Mouse (Mus musculus): ENCODE measurements around the gene Slc27a4. TPM values are rescaled to one million over a fixed set of nuclear protein-coding genes. Genes with fewer than 3 reads are reported as not detected.

Gene Slc27a4
- polyA plus RNA-seq, 1 experiment, result 26.8 TPM

DNA sequence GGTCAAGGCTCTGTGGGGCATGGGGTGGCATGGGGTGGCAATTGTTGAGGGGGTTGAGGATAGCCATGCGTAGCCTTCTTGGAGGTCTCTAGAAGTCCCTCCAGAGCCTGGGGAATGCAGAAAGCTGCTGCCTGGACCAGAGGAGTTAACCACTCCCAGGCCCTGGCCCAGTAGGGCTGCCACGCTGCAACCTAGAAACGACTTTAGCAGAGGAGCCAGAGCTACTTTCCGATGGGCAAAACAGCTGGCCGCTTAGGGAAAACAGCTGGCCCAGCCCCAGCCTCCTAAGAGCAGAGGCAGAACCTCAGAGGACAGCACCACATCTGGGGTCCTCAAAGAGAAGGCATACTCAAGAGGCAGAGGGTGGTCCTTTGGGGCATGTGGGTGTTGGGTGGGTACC lies 55.5 kb downstream of the Slc27a4 start:
- Histone ChIP-seq H3K79me2 (ENCODE audit: control insufficient read depth, insufficient read depth) (no peaks in the 10 kb centered on the region), H3K36me3 (ENCODE audit: control insufficient read depth, insufficient read depth) (no peaks in the 10 kb centered on the region), H3ac (ENCODE audit: control insufficient read depth, insufficient read length) (no peak overlapping the region), H3K27me3 (ENCODE audit: control insufficient read depth, insufficient read depth, insufficient read length) (no peaks in the 10 kb centered on the region), H3K4me3 (no peak overlapping the region), H3K4me2 (ENCODE audit: low read depth) (no peak overlapping the region)
- TF ChIP-seq SRF (IDR thresholded peaks at IDR 0.05; ENCODE audit: control insufficient read depth, insufficient read length, low read depth), result no peak
- TF ChIP-seq POLR2AphosphoS2 (IDR thresholded peaks at IDR 0.05; ENCODE audit: insufficient read length, low read depth), result no peak
- no peak for TF ChIP-seq USF1 (IDR thresholded peaks at IDR 0.05; ENCODE audit: low read depth)
- TF ChIP-seq MYOG (IDR thresholded peaks at IDR 0.05; ENCODE audit: control insufficient read depth in 1 of 3, insufficient read depth in 1 of 3, insufficient read length in 2 of 3, low read depth in 2 of 3), result no peak
- no peak for TF ChIP-seq POLR2A (IDR thresholded peaks at IDR 0.05; ENCODE audit: insufficient read length, low read depth)
- TF ChIP-seq CEBPB (IDR thresholded peaks at IDR 0.05; ENCODE audit: insufficient read depth, poor library complexity, severe bottlenecking), result no peak
- no peak for TF ChIP-seq MYOD1 (IDR thresholded peaks at IDR 0.05; ENCODE audit: control insufficient read depth in 1 of 3, insufficient read length in 2 of 3, low read depth in 2 of 3)
- no peak for TF ChIP-seq TCF12 (IDR thresholded peaks at IDR 0.05; ENCODE audit: insufficient read depth, poor library complexity, severe bottlenecking)
- no peak for TF ChIP-seq MAX (IDR thresholded peaks at IDR 0.05; ENCODE audit: low read depth)
- no peak for TF ChIP-seq TCF3 (IDR thresholded peaks at IDR 0.05; ENCODE audit: insufficient read length, low read depth)
- TF ChIP-seq E2F4 (IDR thresholded peaks at IDR 0.05; ENCODE audit: insufficient read depth), result no peak

DNA sequence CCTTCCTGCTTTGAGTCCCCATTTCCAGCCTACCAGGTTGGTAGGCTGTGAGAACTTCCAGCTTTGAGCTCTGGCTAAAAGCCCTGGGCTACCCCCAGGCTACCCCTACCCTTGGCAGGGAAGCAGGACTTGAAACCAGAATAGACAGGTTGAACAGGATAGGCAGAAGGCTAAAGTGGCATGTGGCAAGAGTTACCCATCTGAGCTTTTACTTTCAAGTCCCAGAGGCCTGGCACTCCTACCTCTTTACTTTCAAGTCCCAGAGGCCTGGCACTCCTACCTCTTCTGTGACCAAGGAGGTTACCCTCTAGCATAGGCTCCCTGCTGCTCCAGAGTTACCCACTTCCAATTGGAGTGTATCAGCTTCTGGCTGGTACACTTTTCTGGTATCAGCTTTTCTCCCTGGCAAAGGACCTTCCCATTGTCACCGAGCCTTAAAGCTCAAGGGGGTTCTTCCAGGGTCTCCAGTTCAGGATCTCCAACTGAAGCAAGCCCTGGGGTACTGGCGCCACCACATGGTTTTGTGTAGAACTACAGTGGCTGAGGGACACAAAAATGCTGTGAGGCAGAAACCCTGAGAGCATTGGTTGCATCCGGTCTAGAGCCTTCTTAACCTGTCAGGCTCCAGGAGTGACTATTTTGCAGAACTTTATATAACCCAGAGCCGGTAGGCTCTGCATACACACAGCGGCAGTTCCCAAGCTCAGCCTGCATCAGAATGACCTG lies 56.5 kb downstream of the Slc27a4 start:
- no peak overlapping the region for H3K4me3 ChIP-seq
- no peaks in the 10 kb centered on the region for H3K79me2 ChIP-seq (ENCODE audit: control insufficient read depth, insufficient read depth)
- H3ac ChIP-seq (ENCODE audit: control insufficient read depth, insufficient read length), result no peak overlapping the region
- TF ChIP-seq TCF12 (IDR thresholded peaks at IDR 0.05; ENCODE audit: insufficient read depth, poor library complexity, severe bottlenecking) (no peak), CEBPB (IDR thresholded peaks at IDR 0.05; ENCODE audit: insufficient read depth, poor library complexity, severe bottlenecking) (no peak), TCF3 (IDR thresholded peaks at IDR 0.05; ENCODE audit: insufficient read length, low read depth) (no peak), MYOD1 (IDR thresholded peaks at IDR 0.05; ENCODE audit: control insufficient read depth in 1 of 3, insufficient read length in 2 of 3, low read depth in 2 of 3) (no peak), MYOG (IDR thresholded peaks at IDR 0.05; ENCODE audit: control insufficient read depth in 1 of 3, insufficient read depth in 1 of 3, insufficient read length in 2 of 3, low read depth in 2 of 3) (no peak), POLR2A (IDR thresholded peaks at IDR 0.05; ENCODE audit: insufficient read length, low read depth) (no peak), SRF (IDR thresholded peaks at IDR 0.05; ENCODE audit: control insufficient read depth, insufficient read length, low read depth) (no peak), MAX (IDR thresholded peaks at IDR 0.05; ENCODE audit: low read depth) (no peak), POLR2AphosphoS2 (IDR thresholded peaks at IDR 0.05; ENCODE audit: insufficient read length, low read depth) (no peak), E2F4 (IDR thresholded peaks at IDR 0.05; ENCODE audit: insufficient read depth) (no peak), USF1 (IDR thresholded peaks at IDR 0.05; ENCODE audit: low read depth) (no peak), REST (IDR thresholded peaks at IDR 0.05; ENCODE audit: insufficient read depth, insufficient read length) (no peak)
- no peaks in the 10 kb centered on the region for H3K36me3 ChIP-seq (ENCODE audit: control insufficient read depth, insufficient read depth)
- no peaks in the 10 kb centered on the region for H3K27me3 ChIP-seq (ENCODE audit: control insufficient read depth, insufficient read depth, insufficient read length)
- H3K4me2 ChIP-seq (ENCODE audit: low read depth), result no peak overlapping the region

DNA sequence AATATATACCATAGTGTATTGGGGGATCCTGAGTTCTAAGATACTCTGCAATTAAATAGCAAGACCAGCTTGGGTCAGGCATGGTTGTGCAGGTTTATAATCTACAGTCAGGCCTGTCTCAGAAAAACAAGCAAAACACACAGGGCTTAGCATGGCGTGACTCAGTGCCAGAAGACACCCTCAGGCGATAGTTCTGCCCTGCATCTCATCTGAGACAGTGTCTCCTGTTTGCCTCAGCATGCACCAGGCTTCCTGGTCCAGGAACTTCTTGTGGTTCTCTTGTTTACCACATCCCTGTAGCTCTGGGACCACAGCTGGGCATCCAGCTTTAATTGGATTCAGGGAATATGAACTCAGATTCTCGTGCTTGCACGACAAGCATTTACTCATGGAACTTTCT lies 62.7 kb downstream of the Slc27a4 start:
- no peaks in the 10 kb centered on the region for H3K36me3 ChIP-seq (ENCODE audit: control insufficient read depth, insufficient read depth)
- no peaks in the 10 kb centered on the region for H3K79me2 ChIP-seq (ENCODE audit: control insufficient read depth, insufficient read depth)
- H3K27me3 ChIP-seq (ENCODE audit: control insufficient read depth, insufficient read depth, insufficient read length), result no peaks in the 10 kb centered on the region
- no peak overlapping the region for H3K4me3 ChIP-seq
- H3ac ChIP-seq (ENCODE audit: control insufficient read depth, insufficient read length), result no peak overlapping the region
- TF ChIP-seq POLR2A (IDR thresholded peaks at IDR 0.05; ENCODE audit: insufficient read length, low read depth), result no peak
- TF ChIP-seq USF1 (IDR thresholded peaks at IDR 0.05; ENCODE audit: low read depth), result no peak
- no peak for TF ChIP-seq TCF3 (IDR thresholded peaks at IDR 0.05; ENCODE audit: insufficient read length, low read depth)
- no peak for TF ChIP-seq REST (IDR thresholded peaks at IDR 0.05; ENCODE audit: insufficient read depth, insufficient read length)
- no peak for TF ChIP-seq MAX (IDR thresholded peaks at IDR 0.05; ENCODE audit: low read depth)
- TF ChIP-seq MYOG (IDR thresholded peaks at IDR 0.05; ENCODE audit: control insufficient read depth in 1 of 3, insufficient read depth in 1 of 3, insufficient read length in 2 of 3, low read depth in 2 of 3), result no peak
- TF ChIP-seq SRF (IDR thresholded peaks at IDR 0.05; ENCODE audit: control insufficient read depth, insufficient read length, low read depth), result no peak
- no peak for TF ChIP-seq POLR2AphosphoS2 (IDR thresholded peaks at IDR 0.05; ENCODE audit: insufficient read length, low read depth)
- no peak for TF ChIP-seq E2F4 (IDR thresholded peaks at IDR 0.05; ENCODE audit: insufficient read depth)
- no peak for TF ChIP-seq MYOD1 (IDR thresholded peaks at IDR 0.05; ENCODE audit: control insufficient read depth in 1 of 3, insufficient read length in 2 of 3, low read depth in 2 of 3)
- no peak for TF ChIP-seq TCF12 (IDR thresholded peaks at IDR 0.05; ENCODE audit: insufficient read depth, poor library complexity, severe bottlenecking)
- no peak for TF ChIP-seq CEBPB (IDR thresholded peaks at IDR 0.05; ENCODE audit: insufficient read depth, poor library complexity, severe bottlenecking)
- H3K4me2 ChIP-seq (ENCODE audit: low read depth), result no peak overlapping the region

Other genes with a start within 250 kb of the Slc27a4 start
- 74.5 TPM for gene Rapgef1, start 182.9 kb upstream of the Slc27a4 start, polyA plus RNA-seq (2012; fragmentation: generic; extraction: Trizol)
- not detected for gene Gm13420, start 50.9 kb upstream of the Slc27a4 start, polyA plus RNA-seq (2012; fragmentation: generic; extraction: Trizol)
- not detected for gene Gm13547, start 43.3 kb upstream of the Slc27a4 start, polyA plus RNA-seq (2012; fragmentation: generic; extraction: Trizol)
- 24.4 TPM for gene Coq4, start 15.1 kb upstream of the Slc27a4 start, polyA plus RNA-seq (2012; fragmentation: generic; extraction: Trizol)
- 46.6 TPM for gene Trub2, start 14.1 kb upstream of the Slc27a4 start, polyA plus RNA-seq (2012; fragmentation: generic; extraction: Trizol)
- gene Urm1, start 17.4 kb downstream of the Slc27a4 start, polyA plus RNA-seq (2012; fragmentation: generic; extraction: Trizol), result 43.8 TPM
- 10.8 TPM for gene Cercam, start 66.5 kb downstream of the Slc27a4 start, polyA plus RNA-seq (2012; fragmentation: generic; extraction: Trizol)
- 37.8 TPM for gene Odf2, start 86.6 kb downstream of the Slc27a4 start, polyA plus RNA-seq (2012; fragmentation: generic; extraction: Trizol)
- 25.1 TPM for gene Gle1, start 132.8 kb downstream of the Slc27a4 start, polyA plus RNA-seq (2012; fragmentation: generic; extraction: Trizol)
- 167 TPM for gene Sptan1, start 162.9 kb downstream of the Slc27a4 start, polyA plus RNA-seq (2012; fragmentation: generic; extraction: Trizol)
- 21.6 TPM for gene Wdr34, start 246.2 kb downstream of the Slc27a4 start, polyA plus RNA-seq (2012; fragmentation: generic; extraction: Trizol)

Data from myocyte (in vitro differentiated cells).